Mouse (Mus musculus): Measurements from ENCODE around the gene Sds.

Gene Sds

DNA sequence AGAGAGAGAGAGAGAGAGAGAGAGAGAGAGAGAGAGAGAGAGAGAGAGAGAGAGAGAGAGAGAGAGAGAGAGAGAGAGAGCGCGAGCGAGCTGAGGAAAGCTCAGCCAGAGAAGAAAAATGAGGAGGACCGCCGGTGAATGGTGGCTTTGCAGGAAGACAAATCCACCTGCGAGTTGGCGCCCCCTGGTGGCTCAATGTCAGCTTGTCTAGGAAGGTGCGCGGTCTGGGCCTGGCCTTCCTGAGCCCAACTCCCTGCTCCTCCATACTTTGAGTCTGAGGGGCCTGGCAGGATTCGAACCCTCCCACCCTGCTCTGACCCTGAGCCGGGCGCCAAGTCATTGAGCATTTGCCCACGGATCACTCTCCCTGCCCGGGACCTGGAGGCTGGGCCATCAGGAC, 35.6 kb upstream of the Sds start:
- peak; percentile 99 to 100 for DNase-seq

DNA sequence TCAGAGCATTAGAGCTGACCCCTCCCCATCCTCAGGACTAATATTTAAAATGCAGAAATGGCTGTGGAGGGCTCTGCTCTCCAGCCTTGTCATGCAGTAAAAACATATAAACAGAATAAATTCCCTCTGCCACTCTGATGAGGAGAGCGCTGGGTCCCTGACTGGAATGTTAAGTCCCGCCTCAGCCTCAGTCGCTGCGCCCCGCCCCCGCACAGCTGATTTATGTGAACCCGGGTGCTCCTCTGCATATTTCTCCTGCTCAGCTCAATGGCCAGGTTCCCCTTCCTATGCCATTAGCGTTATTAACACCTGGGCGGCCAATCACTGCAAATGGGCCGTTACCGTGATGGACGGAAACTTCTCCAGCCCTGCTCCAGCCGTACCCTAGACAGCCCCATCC, 29.0 kb upstream of the Sds start:
- DNase-seq, result no peak

- no peak for DNase-seq
Measured at GRCm38 (mm10) chr5:120454756-120455337, 21.5 kb upstream of the Sds start.

- no peak for DNase-seq
Measured at GRCm38 (mm10) chr5:120456253-120456652, 20.1 kb upstream of the Sds start.

DNA sequence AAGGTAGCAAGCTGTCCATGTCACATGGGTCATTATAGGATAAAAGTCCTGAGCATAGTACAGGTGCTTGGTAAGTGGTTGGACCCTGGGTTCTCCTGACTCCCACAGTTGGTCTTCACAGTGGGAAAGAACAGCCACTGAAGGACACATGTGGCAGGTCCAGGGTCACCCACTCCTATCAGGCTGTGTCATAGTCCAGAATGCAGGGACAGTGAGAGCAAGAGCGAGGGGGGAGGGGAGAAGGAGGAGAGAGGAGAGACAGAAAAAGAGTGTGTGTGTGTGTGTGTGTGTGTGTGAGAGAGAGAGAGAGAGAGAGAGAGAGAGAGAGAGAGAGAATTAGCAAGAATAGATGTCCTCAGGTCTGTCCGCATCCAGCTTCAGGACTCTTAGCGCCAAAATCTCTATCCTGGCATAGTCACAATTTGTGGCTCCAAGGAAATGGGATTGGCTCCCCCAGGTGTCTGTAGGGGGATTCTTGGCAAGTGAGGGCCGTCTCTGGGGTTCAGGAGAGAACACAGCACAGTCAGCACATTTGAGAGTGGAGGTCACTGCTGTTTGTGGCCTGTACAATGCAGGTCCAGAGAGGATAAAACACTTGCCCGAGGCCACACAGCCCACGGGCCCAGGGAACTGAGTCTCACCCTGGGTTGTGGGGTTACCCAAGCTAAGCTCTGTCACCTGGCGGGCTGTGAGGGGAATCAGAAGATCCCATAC, 19.3 kb upstream of the Sds start:
- DNase-seq, result no peak

DNA sequence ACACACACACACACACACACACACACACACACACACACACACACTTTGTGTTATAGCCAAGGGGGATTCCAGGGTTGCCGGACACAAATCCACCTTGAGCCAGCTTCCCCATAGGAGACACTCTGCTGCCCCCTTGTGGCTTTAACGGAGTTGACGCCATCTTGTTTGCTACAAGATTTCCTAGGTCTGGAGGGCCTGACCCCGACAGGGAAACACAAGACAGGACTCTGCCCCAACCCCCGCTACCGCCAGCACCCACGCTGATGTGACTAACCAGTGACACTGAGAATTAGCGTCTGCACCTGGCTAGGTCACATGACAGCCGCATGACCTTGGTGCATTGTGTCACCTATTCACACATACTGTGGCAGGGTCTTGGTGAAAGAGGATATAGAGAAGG, 18.7 kb upstream of the Sds start:
- peak; percentile 93 to 97 for DNase-seq

DNA sequence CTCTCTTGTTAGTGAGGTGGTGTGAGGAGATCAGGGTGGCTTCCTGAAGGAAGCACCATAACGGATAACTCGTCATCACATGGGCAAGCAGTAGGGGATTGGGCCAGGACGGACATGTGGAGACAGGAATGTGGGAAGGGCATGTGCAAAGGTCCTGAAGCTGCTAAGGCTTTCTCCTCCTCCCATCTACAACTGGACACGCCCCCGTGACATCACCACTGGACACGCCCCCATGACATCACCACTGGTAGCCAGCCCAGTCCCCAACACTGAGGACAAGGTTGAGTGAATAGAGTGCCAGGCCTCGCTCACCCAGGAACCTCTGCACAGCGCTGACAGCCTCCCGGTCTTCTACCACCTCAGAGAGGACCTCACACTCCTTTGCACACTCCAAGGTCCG, 17.2 kb upstream of the Sds start:
- DNase-seq, result peak; percentile 44 to 56

- no peak for DNase-seq
Measured at GRCm38 (mm10) chr5:120461902-120462301, 14.4 kb upstream of the Sds start.

DNA sequence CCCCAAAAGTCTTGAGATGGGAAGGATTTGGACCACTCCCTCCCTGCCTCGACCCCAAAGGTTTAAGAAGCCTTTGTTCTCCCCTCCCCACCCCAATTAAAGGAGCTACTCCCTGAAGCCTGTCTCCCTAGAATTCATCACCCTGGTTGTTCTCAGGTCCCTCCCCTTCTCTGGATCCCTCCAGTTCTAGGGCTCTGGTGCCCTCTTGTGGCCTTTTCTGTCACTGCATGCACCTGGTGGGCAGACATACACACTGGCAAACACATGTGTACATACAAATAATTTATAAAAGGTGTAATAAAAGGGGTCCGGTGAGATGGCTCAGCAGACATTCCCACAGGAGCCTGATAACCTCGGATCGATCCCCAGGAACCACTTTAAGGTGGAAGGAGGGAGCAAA, 12.0 kb upstream of the Sds start:
- DNase-seq, result peak; percentile 55 to 69

DNA sequence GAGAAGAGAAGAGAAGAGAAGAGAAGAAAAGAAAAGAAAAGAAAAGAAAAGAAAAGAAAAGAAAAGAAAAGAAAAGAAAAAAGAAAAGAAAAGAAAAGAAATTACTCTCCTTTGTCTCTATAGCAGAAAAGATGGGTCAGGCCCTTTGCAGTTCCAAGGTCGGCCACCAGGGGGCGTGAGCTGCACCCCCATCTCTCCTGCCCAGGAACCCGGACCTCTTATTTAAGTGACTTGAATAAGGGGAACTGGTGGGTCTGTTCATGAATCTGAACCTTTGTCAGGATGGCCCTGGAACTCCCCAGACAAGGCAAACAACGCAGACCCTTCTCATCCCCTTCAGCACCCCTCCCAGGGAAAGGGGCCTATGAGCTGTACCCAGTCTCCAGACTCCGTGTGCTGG, 11.3 kb upstream of the Sds start:
- DNase-seq, result peak; percentile 71 to 76

- no peak for DNase-seq
Measured at GRCm38 (mm10) chr5:120465860-120466259, 10.5 kb upstream of the Sds start.

- peak in 1 of 2 experiments; percentile 43 for DNase-seq
Measured at GRCm38 (mm10) chr5:120467026-120467425, 9.3 kb upstream of the Sds start.

DNA sequence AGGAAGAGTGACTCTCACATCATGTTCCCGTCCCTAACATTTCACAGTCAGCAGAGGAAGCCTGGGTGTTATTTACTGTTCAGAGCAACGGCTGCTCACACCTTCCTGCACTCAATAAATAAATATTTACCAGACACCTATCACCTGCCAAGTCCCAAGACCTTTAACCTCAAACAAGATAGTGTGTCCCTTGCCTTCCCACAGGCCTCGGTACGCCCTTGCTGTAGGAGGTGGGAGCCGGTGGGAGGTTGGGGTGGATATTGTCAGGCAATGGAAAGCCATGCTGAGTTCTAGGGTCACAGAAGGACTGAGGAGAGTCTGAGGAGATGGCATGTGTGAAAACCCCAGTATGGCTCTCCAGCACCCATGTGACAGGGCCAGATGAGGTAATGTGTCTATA, 8.0 kb upstream of the Sds start:
- no peak for DNase-seq

- DNase-seq, result no peak
Measured at GRCm38 (mm10) chr5:120468830-120469229, 7.5 kb upstream of the Sds start.

DNA sequence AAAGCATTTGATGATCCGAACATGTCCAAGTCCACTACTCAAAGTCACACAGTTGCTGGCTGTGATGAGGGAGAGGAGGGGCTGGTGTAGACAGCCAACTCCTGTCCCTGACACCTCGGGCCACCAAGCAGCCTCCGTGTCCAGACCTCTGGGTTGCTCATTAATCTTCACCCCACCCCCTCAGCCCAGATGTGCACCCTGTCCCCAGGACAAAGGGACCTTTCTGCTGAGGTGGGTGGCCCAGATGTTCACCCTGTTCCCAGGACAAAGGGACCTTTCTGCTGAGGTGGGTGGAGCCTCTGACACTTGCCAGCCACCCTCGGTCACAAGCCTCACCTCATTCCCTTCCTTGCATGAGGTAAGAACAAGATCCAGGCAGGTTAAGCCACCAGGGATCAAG, 4.8 kb upstream of the Sds start:
- DNase-seq, result no peak

GRCm38 (mm10) chr5:120472770-120473169, 3.6 kb upstream of the Sds start, which contains the start of gene Sdsl:
Gene Sdsl, minus strand, starts transcription at chr5:120472810.
- no peak for DNase-seq

DNA sequence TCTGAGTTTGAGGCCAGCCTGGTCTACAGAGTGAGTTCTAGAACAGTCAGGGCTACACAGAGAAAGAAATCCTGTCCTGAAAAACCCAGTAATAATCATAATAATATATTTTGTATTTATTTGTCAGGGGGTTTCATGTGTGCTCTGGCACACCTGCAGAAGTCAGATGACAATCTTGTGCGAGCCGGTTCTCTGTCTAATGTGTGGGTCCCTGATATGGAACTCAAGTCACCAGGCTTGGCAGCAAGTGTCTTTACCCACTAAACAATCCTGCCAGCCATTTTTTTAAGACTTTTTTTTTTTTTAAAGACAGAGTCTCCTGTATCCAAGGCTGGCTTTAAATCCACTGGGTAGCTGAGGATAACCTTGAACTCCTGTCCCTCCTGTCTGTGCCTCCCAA, 3.0 kb upstream of the Sds start:
- DNase-seq, result no peak

DNA sequence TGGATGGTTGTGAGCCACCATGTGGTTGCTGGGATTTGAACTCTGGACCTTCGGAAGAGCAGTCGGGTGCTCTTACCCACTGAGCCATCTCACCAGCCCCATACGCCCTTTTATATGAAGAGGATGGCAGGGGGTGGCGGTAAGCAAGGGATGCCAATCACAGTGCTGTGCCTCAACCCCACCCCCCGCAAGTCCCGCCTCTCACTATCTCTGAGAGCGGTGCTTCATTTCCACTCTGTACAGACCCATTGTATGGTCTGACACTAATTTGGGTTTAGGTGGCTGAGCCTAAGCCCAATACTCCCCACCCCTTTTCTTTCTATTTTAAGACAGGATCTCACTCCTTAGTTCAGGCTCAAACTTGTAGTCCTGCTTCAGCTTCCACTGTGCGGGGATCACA, 465 bp upstream of the Sds start:
- DNase-seq, result no peak

- no peak for DNase-seq
Measured at GRCm38 (mm10) chr5:120477993-120478392, 1.7 kb downstream of the Sds start.

DNA sequence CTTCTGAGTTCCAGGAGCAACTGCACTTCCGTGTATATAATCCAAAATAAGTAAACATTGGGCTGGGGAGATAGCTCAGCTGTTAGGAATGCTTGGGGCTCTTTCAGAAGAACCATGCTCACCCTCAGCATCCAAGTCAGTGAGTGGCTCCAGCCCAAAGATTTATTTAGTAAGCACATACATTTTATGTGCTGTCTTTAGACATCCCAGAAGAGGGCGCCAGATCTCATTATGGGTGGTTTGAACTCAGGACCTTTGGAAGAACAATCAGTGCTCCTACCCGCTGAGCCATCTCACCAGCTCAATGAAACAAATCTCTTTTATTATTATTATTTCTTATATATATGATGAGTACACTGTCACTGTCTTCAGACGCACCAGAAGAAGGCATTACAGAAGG, 3.2 kb downstream of the Sds start:
- no peak for DNase-seq

DNA sequence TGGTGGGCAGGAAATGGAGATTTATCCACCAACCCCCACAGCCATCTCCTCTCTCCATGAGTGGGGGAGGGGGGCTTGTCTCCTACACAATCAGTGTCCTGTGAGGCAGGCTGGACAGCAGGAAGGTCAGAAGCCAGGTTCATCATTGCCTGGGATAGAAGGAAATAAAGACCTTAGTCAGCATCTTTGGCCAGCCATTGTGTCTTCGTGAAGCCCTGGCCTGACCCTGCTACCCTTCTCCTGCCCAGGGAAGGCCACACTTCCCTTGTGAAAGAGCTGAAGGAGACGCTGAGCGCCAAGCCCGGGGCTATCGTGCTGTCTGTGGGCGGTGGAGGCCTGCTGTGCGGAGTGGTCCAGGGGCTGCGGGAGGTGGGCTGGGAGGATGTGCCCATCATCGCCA, 4.9 kb downstream of the Sds start:
- no peak for DNase-seq

GRCm38 (mm10) chr5:120483399-120483798, 7.1 kb downstream of the Sds start:
- no peak for DNase-seq

- DNase-seq, result no peak
Measured at GRCm38 (mm10) chr5:120487844-120488243, 11.5 kb downstream of the Sds start.

GRCm38 (mm10) chr5:120490679-120491192, 14.4 kb downstream of the Sds start:
- peak; percentile 79 to 80 for DNase-seq

- DNase-seq, result peak; percentile 71 to 79
Measured at GRCm38 (mm10) chr5:120492437-120492836, 16.1 kb downstream of the Sds start.

Data from cerebellum, postnatal 10 days (tissue).